Mouse (Mus musculus) kidney, adult 11 months (tissue): ENCODE results near the gene Eln.

Source experiments
- DNase-seq: peaks from one replicate; pipeline ENCODE4 v3.0.0; 2022

Eln gene

DNA sequence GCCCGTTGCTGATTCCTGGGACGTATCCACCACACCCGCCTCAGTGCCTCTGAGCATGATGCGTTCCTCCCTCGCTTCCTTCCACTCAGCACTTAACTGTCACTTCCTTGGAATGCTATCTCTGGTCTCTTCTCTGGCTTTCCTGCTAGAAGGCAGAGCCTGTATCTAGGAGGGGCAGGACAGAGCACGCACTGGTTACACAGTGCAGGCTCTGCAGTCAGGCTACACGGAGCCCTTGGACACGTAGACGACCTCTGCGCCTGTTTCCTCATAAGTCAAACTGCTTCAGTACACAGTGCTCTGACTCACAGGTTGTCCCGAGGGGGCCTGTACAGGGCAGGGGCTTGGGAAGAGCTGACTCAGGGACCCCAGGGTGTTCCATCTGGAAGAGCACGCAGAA, 66.9 kb downstream of the Eln start:
- no peak for DNase-seq

DNA sequence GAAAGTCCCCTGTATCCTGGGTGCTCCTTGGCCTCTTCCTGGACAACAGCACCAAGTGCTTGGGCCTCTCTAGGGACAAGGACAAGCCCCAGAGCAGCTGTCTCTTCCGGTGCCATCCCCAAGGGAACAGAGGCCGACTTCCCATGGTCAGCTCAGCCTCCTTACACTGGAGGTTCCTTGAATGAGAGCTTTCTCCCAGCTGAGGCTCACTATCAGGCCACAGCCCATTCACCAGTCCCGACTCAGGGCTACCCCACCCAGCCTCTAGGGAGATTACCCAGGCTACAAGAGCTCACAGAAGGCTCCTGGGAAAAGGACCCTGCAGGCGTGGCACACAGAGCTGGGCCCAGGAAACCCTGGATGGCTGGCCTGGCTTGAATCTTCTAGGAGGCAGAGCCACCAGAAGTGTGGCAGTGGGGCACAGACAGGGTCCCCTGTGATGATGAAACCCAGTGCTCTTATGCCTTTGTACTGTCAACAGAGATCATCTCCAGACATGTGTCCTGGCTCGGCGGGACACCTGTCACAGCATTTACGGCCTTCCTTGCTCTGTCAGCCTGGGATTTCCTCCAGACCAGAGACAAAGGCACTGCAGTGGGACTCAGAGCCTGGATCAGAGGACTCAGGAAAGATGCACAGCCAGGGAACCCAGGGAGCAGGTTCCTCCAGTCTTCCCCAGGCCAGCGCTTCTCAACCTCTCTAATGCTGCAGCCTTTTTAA, 68.1 kb downstream of the Eln start:
- no peak for DNase-seq

DNA sequence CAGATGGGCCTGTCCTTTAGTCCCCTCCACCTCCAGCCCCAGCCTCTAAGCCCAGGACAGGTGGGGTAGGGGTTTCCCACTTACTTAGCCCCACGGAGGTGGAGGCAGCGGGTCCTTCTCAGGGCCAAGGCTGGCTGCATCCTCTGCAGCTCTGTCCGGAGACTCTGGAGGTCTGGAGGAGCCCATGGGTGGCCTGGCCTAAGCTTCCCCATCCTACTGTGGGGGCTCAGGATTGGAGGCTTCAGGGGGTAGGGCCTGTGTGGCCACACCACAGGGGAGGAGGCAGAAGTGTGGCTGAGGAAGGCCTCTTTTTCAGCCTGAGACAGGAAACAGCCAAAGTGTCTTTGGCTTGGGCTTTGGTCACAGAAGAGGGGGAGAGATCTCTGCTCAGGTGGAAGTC, 69.1 kb downstream of the Eln start:
- DNase-seq = no peak

DNA sequence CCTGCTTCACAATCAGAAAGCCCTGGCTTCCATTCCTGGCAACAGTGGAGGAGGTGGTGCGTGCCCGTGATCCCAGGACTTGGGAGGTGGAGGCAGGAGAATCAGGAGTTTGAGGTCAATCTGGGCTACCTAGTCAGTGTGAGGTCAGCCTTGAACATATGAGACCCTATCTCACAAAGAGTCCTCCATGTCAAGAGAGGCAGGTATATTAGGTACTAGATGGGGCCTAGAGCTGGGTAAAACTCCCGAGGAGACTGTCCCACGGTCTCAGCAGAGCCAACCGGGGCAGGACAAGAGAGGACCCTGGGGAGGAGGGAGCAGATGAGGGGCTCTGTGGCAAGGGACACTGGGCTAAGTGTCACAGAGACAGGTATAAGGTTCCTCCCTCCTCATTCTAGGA, 69.6 kb downstream of the Eln start:
- no peak for DNase-seq

DNA sequence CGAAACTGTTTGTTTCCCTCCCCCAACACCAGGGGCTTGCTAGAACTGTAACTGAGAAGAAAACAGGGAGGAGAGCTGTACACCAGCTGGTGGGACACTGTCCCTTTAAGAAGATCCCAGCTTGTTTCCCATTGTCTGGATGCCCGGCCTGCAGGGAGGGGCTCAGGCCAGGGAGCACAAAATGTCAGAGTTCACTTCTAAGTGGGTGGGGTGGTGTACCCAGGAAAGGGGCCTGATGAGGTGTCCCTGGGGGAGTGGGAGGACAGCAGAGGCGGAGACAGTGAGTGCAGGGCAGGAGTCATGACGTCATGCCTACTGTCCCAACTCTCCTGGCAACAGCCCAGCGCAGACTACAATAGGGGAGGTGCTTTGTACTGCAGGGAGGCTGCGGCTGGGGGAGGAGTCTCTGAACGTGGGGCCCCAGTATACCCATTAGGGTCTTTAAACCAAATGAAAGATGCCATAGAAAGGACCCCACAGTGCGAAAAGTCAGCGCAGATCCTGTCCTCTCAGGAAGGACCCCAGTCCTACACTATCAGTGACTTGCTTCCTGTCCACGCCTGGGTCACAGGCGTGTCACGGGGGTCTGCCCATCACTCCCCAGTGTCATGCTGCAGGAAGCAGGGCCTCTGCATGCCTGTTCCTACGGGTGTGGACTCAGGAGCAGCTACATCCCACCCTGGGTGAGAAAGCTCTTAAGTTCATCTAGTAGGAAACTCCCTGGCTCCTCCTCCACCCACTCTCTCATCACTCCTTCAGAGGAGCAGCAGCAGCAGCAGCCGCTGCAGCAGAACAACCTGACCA, 71.0 kb downstream of the Eln start:
- DNase-seq = peak; percentile 77

DNA sequence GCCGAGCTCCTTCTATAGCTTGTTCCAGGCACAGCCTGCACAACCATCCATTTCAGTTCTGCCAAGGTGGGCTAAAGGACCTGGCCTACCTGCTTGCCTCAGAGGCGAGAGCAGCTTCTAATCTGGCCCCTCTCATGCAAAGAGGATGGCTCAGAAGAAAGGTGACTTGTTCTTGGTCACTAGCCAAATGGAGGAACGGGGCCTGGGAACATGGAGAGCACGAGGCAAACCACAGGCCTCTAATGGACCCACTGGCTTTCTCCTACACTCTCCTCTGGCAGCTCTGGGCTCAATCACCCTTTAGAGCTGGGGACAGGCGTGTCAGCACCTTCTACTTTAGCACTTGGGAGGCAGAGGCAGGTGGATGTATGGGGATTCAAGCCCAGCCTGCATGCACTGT, 72.1 kb downstream of the Eln start:
- no peak for DNase-seq

DNA sequence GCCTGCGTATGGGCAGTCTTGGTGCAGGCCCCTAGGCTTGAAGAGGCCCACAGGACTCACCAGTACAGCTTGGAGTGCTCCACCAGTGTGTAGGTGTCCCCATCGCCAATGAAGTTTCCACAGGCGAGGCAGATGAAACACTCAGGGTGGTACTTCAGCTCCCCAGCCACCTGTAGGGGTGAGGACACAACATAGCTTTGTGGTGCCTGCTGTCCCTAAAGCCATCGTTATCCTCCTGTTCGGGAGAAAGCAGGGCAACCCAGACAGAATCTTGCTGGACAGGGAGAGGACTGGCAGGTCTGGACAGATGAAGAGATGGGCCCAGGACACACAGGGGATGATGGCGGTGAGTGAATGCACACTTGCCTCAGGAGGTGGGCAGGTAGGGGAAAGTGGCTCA, 74.5 kb downstream of the Eln start:
- DNase-seq = no peak

DNA sequence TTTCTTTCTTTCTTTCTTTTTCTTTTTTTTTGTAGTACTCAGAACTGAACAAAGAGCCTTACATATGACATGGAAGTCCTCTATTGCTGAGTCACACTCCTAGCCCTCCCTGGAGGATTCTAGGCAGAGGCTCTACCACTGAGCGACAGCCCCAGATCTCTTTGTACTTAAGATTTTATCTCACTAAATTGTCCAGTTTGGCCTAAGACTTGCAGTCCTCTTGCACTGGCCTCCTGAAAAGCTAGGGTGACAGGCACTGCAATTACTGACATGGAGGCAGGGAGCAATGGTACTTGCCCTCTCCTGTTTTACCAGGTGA, 75.0 kb downstream of the Eln start:
- DNase-seq = no peak

DNA sequence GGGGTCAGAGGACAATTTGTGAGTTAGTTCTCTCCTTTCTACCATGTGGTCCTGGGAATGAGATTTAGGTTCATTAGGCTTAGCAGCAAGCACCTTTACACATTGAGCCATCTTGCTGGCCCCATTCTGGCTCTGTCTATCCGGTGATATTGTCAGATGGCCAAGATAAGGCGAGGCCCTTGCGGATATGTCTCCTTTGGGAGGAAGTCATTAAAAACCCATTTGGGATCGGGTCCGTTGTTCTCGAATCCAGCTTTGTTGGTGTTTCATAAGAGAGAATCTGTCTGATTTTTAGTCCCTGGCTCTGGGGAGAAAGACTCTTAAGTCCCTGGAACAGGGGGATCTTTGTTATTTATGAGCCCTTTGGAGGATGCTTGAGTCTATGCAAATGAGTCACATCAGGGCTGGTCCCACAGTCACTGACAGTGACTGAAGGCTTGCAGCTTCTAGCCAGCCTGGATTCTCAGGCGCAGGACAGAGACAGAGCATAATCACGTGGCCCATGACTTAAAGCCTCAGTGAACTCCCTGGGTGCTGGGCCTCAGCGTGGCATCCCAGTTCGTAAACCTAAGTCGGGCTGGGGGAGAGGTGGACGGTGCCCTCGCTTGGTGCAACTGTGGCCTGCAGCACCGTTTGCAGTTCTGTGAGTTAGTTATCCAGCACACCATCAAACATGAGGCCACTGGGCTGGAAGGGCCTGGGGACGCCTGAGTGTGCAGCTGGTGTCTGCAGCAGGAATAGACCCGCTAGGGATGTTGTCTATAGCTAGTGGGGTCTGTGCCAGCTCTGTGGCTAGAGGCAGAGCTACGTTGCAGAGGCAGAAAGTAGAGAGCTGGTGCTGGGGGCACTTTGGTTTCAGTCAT, 75.6 kb downstream of the Eln start:
- no peak for DNase-seq

DNA sequence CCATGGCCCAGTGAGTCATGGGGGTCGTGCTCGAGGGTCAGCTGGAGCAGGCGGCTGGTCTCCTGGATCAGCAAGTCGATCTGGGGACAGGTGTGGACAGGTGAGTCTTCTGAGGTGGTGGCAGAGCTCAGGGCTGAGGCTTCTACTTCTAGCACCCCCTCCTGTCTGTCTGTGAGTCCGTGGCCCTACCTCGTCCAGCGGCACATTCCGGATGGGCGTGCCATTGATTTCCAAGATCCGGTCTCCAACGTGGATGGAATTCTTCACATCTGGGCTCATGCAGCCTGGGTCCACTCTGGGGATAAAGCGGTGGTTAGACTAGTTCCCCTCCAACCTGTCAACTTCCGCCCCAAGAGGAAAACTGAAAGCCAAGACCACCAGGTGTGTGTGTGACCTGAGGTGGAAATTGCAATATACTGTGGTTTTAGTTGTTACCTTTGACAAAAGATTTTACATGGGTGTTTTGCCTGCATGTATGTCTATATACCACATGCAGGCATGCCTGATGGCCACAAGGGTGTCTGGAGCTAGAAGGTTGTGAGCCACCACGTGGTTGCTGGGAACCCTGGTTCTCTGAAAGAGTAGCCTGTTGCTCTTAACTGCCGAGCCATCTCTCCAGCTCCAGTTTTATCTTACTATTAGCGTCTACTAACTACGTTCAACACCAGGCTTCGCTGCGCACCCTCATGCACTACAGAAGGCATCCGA, 78.0 kb downstream of the Eln start:
- no peak for DNase-seq

DNA sequence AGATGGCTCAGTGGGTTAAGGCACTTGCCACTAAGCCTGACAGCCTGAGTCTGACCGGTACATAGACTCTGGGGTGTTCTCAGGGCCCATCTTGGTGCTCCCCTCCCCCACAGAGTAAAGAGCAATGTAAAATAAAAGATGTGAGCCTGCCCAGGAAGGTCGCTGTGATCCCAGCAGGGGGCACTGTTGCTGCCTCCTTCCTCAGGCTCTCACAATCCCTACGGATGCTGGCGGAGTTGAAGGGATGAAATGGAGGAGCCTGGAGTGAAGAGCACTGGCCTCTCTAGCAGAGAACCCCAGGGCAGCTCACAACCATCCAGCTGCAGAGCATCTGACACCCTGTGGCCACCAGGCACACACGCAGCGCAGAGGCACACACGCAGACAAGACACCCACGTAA, 78.6 kb downstream of the Eln start:
- DNase-seq = no peak

DNA sequence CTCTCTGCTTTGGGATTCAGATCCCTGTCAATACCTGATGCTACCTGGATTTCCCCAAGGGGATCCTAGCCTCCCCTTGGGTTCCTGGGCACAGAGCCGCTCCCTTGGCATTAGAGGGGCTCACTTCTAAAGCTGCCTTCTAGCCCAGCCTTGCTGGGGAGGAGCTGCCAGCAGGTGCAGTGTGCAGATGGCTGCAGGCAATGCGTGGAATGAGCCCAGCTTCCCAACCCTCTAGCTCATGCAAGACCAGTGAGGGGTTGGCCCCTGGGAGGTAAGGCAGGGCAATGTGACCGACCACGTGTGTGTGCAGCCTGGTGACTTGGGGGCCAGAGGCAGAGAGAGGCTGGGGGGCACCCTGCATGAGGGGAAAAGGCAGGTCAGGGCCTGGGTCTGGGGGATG, 90.4 kb downstream of the Eln start:
- DNase-seq = no peak
